Mouse (Mus musculus) forebrain, embryonic 14.5 days (tissue): ENCODE results near the gene Arid3a. TPM values are rescaled to one million over a fixed set of nuclear protein-coding genes. Genes with fewer than 3 reads are reported as not detected.

Source experiments
- ATAC-seq: fragments of 200-750 bp; cut with Nextera tagmentation; 2 replicates; pipeline ENCODE4 v1.8.0; 2017; ENCODE audit warnings: mild to moderate bottlenecking, moderate library complexity
- DNase-seq: peaks from one replicate; pipeline ENCODE4 v3.0.0-alpha.2; 2015; ENCODE audit warnings: low spot score
- H3K27ac ChIP-seq: fragments of 300-500 bp; sonication (generic); 2 replicates; pipeline ENCODE4 v1.5.1; 2014; ENCODE audit warnings: low read depth, mild to moderate bottlenecking, control low read depth, low read length, moderate library complexity
- H3K27me3 ChIP-seq: fragments of 300-500 bp; sonication (generic); replicated peaks from 2 replicates; pipeline ENCODE4 v1.6.1; 2014; ENCODE audit warnings: low read length, control low read depth, mixed read lengths; ENCODE audit not compliant: control insufficient read depth, insufficient read depth
- H3K36me3 ChIP-seq: fragments of 300-500 bp; sonication (generic); 2 replicates; pipeline ENCODE4 v1.6.1; 2014; ENCODE audit warnings: low read length, control low read depth; ENCODE audit not compliant: control insufficient read depth, insufficient read depth
- H3K4me1 ChIP-seq: fragments of 300-500 bp; sonication (generic); 2 replicates; pipeline ENCODE4 v1.6.1; 2014; ENCODE audit warnings: antibody characterized with exemption, low read length, control low read depth; ENCODE audit not compliant: control insufficient read depth, insufficient read depth
- H3K4me2 ChIP-seq: fragments of 300-500 bp; sonication (generic); 2 replicates; pipeline ENCODE4 v1.6.1; 2014; ENCODE audit warnings: mild to moderate bottlenecking, control low read depth, low read length
- H3K4me3 ChIP-seq: fragments of 300-500 bp; sonication (generic); 2 replicates; pipeline ENCODE4 v1.5.1; 2014; ENCODE audit warnings: low read depth, low read length, control low read depth
- H3K9ac ChIP-seq: fragments of 300-500 bp; sonication (generic); 2 replicates; pipeline ENCODE4 v1.6.1; 2014; ENCODE audit warnings: mild to moderate bottlenecking, low read length, control low read depth, moderate library complexity
- H3K9me3 ChIP-seq: fragments of 300-500 bp; sonication (generic); replicated peaks from 2 replicates; pipeline ENCODE4 v1.6.1; 2016; ENCODE audit warnings: low read length, control low read depth, mixed read lengths; ENCODE audit not compliant: control insufficient read depth
- WGBS: fragments of 180-500 bp; shearing (Covaris S2); extraction: QIAGEN DNeasy Blood & Tissue Kit; methylation state at CpG from one replicate; pipeline ENCODE4 v1.1.7; 2014; 5-methylcytosine and 5-hydroxymethylcytosine counted together
- polyA plus RNA-seq: library from polyadenylated mRNA; unstranded; fragments of >200 nt; fragmentation: Nextera tagmentation; extraction: Ambion mirVana; gene quantifications from 2 replicates; pipeline ENCODE4 v1.2.1, GENCODE M21; 2014

The Arid3a gene
- polyA plus RNA-seq, 1 experiment from 2014 or later: 1.1 TPM

- H3K4me1 ChIP-seq: peaks cover 4% of the 10 kb centered on the region; the same call in 1 of the 2 replicates
- H3K27ac ChIP-seq: 0 out of 2 replicates have a peak overlapping the region, but pooled peaks have one; percentile 35
- no peak for ATAC-seq
- no peaks in the 10 kb centered on the region for H3K27me3 ChIP-seq
- no peak overlapping the region for H3K4me2 ChIP-seq
- 90% methylated on average over 16 of the region's 16 CpGs for WGBS
- no peaks in the 10 kb centered on the region for H3K9me3 ChIP-seq
- H3K9ac ChIP-seq: no peak overlapping the region
- peaks cover 20% of the 10 kb centered on the region; the same call in 1 of the 2 replicates for H3K36me3 ChIP-seq
- H3K4me3 ChIP-seq: no peak overlapping the region
- no peak for DNase-seq
Observed at GRCm38 (mm10) chr10:79934794-79935569, 8.1 kb downstream of the Arid3a start.

- no peaks in the 10 kb centered on the region for H3K9me3 ChIP-seq
- H3K4me2 ChIP-seq: no peak overlapping the region
- DNase-seq (no peak), ATAC-seq (no peak)
- no peak overlapping the region for H3K27ac ChIP-seq
- H3K4me1 ChIP-seq: peaks cover 4% of the 10 kb centered on the region; the same call in 1 of the 2 replicates
- H3K36me3 ChIP-seq: peaks cover 16% of the 10 kb centered on the region; the same call in 1 of the 2 replicates
- H3K27me3 ChIP-seq: no peaks in the 10 kb centered on the region
- WGBS: 80% methylated on average over 10 of the region's 10 CpGs
- H3K9ac ChIP-seq: 0 out of 2 replicates have a peak overlapping the region, but pooled peaks have one; percentile 29
- H3K4me3 ChIP-seq: no peak overlapping the region
Observed at GRCm38 (mm10) chr10:79936284-79936910, 9.6 kb downstream of the Arid3a start.

GRCm38 (mm10) chr10:79936911-79937441 lies 10.1 kb downstream of the Arid3a start:
- Histone ChIP-seq H3K4me2 (0 out of 2 replicates have a peak overlapping the region, but pooled peaks have one; percentile 2), H3K27me3 (no peaks in the 10 kb centered on the region), H3K4me1 (peaks cover 4% of the 10 kb centered on the region; the same call in 1 of the 2 replicates), H3K36me3 (peaks cover 16% of the 10 kb centered on the region; the same call in 1 of the 2 replicates), H3K9me3 (no peaks in the 10 kb centered on the region), H3K9ac (peak overlapping the region; percentile 29), H3K27ac (no peak overlapping the region), H3K4me3 (no peak overlapping the region)
- 0 out of 2 replicates have a peak, but pooled peaks have one; percentile 8 for ATAC-seq
- WGBS: 56% methylated on average over 27 of the region's 27 CpGs
- DNase-seq: peak; percentile 33

GRCm38 (mm10) chr10:79937775-79938526 lies 11.1 kb downstream of the Arid3a start:
- Histone ChIP-seq H3K27ac (no peak overlapping the region), H3K9me3 (no peaks in the 10 kb centered on the region), H3K36me3 (peaks cover 9% of the 10 kb centered on the region; the same call in 1 of the 2 replicates), H3K4me2 (no peak overlapping the region), H3K9ac (no peak overlapping the region), H3K4me1 (peaks cover 4% of the 10 kb centered on the region; the same call in 1 of the 2 replicates), H3K4me3 (no peak overlapping the region), H3K27me3 (no peaks in the 10 kb centered on the region)
- ATAC-seq: no peak
- no peak for DNase-seq
- WGBS: 69% methylated on average over 11 of the region's 11 CpGs

- Histone ChIP-seq H3K36me3 (peaks cover 2% of the 10 kb centered on the region; the same call in 1 of the 2 replicates), H3K4me3 (no peak overlapping the region), H3K9me3 (no peaks in the 10 kb centered on the region), H3K27me3 (no peaks in the 10 kb centered on the region), H3K4me1 (peaks cover 4% of the 10 kb centered on the region; the same call in 1 of the 2 replicates), H3K27ac (no peak overlapping the region), H3K4me2 (no peak overlapping the region), H3K9ac (no peak overlapping the region)
- 73% methylated on average over 7 of the region's 7 CpGs for WGBS
- no peak for ATAC-seq
- no peak for DNase-seq
Observed at GRCm38 (mm10) chr10:79940749-79941148, 13.9 kb downstream of the Arid3a start.

- H3K27me3 ChIP-seq: no peaks in the 10 kb centered on the region
- no peak overlapping the region for H3K9ac ChIP-seq
- DNase-seq (no peak), ATAC-seq (no peak)
- H3K27ac ChIP-seq: no peak overlapping the region
- peaks cover 3% of the 10 kb centered on the region; the same call in 1 of the 2 replicates for H3K4me1 ChIP-seq
- H3K4me2 ChIP-seq: no peak overlapping the region
- no peak overlapping the region for H3K4me3 ChIP-seq
- no peaks in the 10 kb centered on the region for H3K36me3 ChIP-seq
- no peaks in the 10 kb centered on the region for H3K9me3 ChIP-seq
- 79% methylated on average over 1 of the region's 1 CpGs for WGBS
Observed at GRCm38 (mm10) chr10:79942988-79943387, 16.1 kb downstream of the Arid3a start.

GRCm38 (mm10) chr10:79943471-79943901 lies 16.6 kb downstream of the Arid3a start:
- WGBS: 83% methylated on average over 9 of the region's 9 CpGs
- H3K9me3 ChIP-seq: no peaks in the 10 kb centered on the region
- H3K9ac ChIP-seq: no peak overlapping the region
- peaks cover 3% of the 10 kb centered on the region; the same call in 1 of the 2 replicates for H3K4me1 ChIP-seq
- H3K36me3 ChIP-seq: no peaks in the 10 kb centered on the region
- ATAC-seq: no peak
- no peak overlapping the region for H3K27ac ChIP-seq
- H3K27me3 ChIP-seq: no peaks in the 10 kb centered on the region
- no peak overlapping the region for H3K4me2 ChIP-seq
- no peak for DNase-seq
- H3K4me3 ChIP-seq: no peak overlapping the region

GRCm38 (mm10) chr10:79945507-79946234 lies 18.8 kb downstream of the Arid3a start:
- Histone ChIP-seq H3K4me2 (no peak overlapping the region), H3K9me3 (no peaks in the 10 kb centered on the region), H3K4me3 (no peak overlapping the region), H3K9ac (no peak overlapping the region), H3K27me3 (no peaks in the 10 kb centered on the region), H3K27ac (peak overlapping the region; percentile 17; the same call in 1 of the 2 replicates), H3K4me1 (peaks cover 3% of the 10 kb centered on the region; the same call in 1 of the 2 replicates), H3K36me3 (peaks cover 16% of the 10 kb centered on the region)
- DNase-seq (peak; percentile 52), ATAC-seq (0 out of 2 replicates have a peak, but pooled peaks have one; percentile 42)
- WGBS: 18% methylated on average over 16 of the region's 16 CpGs
